Mouse (Mus musculus) inflammation-experienced regulatory T-cells, adult 6 months (primary cell): Measurements from ENCODE around the gene Ints7. TPM values are rescaled to one million over a fixed set of nuclear protein-coding genes. Genes with fewer than 3 reads are reported as not detected.

Source experiments
- ATAC-seq: one replicate; pipeline ENCODE4 v1.8.0; 2017
- polyA plus RNA-seq, 3 experiments: library from polyadenylated mRNA; unstranded; fragments of 100-300 nt; shearing (Covaris generic); gene quantifications; one replicate each; pipeline ENCODE4 v1.2.1; 2017

Gene Ints7
- polyA plus RNA-seq, 3 experiments from 2014 or later, result 36.3 to 43.1 (median 40.9) TPM

DNA sequence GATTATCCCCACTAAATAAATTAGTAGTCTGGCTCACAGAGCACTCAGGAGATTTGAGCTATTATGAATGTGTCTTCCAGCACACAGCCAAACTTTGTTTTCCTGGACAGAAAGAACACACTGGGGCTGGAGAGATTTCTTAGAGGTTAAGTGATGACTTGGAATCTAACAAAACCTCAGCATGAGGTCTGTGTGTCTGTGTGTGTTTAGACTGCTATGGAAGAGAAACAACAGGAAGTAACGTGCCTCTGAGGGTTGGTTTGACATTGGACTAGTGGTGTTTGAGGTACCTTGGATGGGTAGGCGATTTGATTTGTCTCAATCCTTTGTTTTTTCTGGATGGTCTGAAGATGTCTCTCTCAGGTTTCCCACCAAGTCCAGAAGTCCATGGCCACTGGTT is 58.7 kb downstream of the Ints7 start:
- no peak for ATAC-seq

DNA sequence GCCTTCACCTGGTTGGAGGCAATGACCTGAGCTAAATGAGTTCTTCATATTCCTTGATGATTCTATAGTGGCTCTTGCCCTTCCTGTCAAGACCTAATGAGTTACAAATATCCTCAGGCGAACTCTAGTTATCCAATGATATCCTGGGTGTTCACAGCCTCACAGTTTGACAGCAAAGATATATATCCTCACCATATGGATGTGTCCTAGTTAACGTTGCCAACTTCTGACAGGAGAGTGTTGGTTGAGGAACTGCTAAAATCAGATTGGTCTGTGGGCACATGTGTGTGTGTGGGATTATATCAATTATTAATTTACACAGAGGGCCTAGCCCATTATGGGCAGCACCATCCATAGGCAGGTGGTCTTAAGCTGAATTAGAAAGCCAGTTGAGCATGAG is 63.0 kb downstream of the Ints7 start:
- no peak for ATAC-seq

DNA sequence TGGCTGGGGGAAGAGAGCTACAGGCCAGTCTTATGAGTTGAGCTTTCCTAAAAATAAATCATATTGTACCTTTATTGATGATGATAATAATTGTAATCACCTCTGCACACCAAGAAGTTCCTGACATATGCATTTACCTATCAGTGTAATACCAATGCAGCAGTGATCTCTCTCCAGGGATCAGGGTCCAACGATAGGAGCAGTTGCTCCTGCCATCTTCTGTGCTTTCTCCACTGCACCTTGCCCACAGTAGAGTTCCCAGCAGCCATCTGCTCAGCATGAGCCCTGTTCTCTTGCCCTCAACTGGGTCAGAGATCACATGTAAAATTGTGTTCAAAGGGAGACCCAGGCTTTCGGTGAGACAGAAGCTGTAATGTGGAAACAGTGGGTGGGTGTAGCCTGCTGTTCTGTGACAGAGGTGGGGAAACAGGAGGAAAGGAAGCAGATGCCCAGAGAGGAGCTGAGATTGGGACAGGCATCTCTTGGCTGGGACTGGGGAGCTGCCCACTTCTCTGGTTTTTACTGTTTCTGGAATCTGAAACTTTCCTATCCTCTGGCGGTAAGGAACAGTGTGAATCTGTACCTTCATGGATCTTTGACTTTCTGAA is 63.9 kb downstream of the Ints7 start:
- ATAC-seq, result no peak

DNA sequence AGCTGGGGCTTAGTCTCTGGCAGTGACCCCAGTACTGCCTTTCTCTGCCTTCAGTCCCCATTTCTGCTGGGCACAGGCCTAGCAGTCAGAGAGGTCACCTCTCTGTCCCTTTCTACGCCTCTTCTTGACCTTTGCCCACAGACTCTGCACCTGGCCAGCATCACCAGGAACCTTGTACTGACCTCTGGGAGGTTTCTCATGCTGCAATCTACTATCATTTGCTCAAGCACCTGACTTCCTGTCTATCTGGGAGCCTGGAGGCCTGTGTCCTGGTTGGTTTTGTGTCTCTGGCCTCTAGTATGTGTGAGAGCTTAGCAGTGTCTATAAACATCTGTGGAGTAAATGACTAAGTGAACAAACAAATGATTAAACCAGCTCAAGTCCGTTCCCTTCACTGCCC is 64.7 kb downstream of the Ints7 start:
- ATAC-seq, result no peak

DNA sequence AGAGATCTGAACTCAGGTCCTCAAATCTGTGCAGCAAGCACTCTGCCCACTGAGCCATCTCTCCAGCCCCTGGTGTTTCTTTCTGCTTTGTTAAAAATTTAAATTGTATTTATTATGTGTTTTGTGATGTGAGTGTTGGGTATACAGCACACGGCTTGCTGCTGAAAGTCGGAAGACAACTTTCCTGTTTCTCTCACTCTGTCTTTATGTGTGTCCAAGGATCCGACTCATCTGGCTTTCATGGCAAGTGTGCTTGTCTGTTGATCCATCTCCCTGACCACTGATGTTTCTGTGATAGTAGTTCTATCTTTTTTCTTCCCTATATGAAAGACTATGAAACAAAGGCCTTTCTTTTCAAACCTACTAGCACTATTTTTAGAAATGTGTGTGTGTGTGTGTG is 65.4 kb downstream of the Ints7 start:
- no peak for ATAC-seq

DNA sequence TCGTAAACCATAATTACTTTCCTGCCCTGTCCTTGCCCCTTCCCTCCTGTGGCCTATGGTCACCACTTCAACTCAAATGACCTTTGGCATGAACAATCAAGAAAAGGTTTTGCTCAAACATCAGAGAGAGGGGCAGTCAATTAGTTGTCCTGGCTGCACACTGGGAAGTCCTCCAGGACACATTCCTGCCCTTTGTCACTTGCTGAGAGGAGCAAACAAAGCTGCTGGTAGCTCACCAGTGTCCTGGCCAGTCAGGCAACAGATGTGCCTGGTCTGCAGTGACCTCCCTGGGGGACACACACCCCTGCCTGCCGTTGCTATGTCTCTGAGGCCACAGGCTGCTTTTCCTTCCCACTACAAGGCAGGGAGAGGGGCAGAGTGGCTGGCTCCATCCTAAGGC is 66.0 kb downstream of the Ints7 start:
- ATAC-seq, result no peak

DNA sequence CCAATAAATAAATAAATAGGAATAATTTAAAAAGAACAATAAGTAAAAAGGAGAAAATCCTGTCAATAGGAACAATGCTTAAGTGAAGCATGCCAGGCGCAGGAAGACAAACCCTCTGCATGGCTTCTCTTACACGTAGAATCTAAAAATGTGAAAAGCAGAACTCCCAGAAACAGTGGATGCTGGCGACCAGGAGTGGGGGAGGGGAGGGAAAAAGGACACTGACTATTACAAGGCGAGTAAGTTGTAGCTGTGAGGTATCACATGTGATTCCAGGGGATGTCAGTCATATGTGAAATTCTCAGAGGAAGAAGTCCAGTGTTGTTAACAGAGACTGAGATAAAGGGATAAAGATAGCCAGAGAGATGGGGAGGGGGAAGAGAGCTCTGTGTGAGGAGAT is 67.5 kb downstream of the Ints7 start:
- no peak for ATAC-seq

DNA sequence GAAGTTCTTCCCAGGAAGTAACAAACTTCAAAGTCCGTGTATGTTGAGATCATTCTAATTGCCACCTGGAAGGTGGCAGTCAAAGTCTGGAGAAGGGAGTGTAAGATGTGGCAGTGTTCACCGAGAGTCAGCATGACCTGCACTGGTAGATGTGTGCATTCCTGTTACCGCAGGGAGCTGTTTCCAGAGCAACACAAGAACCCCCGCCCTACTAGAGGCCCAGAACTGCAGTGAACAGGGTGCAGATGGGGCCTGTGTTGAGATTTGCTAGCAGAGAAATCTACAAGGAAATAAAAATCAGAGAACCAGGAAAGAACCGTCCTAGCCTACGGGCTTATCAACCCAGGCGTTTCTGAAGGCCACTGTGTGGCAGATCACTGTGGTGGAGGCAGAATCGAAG is 70.5 kb downstream of the Ints7 start:
- ATAC-seq, result no peak

DNA sequence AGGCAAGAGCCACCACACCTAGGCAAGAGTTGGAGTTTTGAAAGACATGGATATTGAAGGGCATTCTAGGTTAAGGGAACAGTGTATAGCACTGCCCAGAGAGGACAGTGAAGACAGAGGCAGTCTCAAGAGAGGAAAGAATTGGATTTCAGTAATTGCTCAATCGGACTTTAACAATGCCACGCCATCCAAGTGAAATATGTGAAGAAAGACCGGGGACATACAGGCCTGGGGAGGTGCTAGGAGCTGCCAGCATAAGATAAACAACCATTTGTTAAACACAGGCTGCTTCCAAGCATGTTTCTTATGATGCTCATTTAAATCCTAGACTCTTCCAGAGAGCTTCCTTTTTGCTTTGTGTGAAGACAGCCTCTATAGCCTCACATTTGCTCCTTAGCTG is 72.2 kb downstream of the Ints7 start:
- no peak for ATAC-seq

DNA sequence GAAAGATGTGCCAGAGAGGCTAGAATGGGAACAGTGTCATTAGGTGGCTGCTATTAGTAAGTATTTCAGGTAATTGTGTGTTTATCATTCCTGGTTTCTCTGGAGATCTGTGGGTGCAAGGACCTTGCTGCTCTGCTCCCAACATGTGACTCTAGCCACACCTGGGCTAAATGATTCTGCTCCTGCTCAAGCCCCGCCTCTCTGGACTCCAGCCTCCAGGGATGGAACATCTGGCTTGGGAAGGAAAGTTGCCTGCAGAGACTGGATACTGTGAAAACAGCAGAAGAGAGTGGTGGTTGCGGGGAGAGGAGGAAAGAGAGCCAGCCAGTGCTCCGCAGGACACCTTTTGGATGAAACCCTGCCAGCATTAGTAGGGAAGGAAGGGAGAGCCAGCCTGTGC is 84.0 kb downstream of the Ints7 start:
- no peak for ATAC-seq

DNA sequence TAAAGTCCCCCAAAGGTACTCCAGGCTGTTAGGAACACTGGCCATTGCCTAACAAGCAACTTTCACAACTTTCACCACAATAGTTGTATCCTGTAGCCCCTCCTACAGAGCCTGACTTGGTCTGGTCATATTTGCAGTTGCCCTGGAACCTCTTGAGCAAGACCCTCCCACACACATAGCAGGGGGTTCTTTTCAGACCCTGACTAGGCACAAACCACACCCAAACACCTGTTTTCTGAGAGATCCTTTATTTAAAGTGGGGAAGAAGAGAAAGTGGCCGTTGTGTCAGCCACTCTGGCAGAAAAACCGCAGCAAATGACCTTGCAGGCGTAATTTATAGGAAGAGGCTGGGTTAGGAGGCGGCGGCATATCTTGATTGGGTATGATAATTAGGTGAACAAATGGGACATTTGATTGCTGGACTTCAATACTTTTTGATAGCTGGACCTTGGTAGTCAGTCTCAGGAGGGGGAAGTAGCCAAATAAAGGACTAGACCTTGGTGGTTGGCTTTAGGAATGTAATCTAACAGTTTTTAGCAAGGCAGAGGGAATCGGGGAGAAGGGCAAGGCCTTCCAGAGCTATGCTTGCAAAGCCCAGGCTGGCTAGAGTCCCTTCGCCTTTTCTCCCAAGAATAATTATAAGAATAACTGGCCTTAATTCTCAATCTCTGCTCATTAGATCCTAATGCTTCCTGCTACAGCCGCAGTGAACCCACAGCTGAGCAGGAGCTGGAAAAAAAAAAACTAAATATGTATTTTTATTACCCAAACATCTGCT is 85.8 kb downstream of the Ints7 start:
- ATAC-seq, result no peak

DNA sequence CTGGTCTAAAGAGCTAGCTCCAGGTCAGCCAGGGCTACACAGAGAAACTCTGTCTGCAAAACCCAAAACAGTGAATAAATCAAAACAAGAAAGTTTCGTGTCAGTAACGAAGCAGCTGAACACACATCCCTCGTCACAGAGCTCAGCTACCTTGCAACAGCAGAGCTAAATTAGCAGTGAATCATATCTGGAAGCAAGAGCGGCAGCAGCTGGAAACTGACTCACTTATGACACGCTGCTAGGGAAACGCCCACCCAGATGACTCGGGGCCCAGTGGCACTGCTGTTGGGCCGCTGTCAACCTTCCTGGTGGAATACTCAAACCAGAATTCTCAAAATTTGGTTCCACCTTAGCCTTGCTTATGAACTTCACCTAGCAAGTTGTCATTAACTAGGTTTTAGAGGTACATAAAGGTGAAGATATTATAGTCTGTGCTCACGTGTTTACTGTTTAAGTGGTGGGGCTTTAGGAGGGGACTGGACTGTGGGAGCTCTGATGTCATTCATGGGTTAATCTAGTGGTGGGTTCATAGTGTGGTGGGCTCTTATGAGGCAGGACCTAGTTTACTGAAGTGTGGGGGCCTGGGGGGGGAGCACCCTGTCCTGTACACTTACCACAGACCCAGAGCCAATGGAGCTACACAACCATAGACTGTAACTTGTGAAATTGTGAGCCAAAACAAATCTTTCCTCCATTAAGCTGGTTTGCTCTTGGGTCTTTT is 86.9 kb downstream of the Ints7 start:
- peak; percentile 46 for ATAC-seq

DNA sequence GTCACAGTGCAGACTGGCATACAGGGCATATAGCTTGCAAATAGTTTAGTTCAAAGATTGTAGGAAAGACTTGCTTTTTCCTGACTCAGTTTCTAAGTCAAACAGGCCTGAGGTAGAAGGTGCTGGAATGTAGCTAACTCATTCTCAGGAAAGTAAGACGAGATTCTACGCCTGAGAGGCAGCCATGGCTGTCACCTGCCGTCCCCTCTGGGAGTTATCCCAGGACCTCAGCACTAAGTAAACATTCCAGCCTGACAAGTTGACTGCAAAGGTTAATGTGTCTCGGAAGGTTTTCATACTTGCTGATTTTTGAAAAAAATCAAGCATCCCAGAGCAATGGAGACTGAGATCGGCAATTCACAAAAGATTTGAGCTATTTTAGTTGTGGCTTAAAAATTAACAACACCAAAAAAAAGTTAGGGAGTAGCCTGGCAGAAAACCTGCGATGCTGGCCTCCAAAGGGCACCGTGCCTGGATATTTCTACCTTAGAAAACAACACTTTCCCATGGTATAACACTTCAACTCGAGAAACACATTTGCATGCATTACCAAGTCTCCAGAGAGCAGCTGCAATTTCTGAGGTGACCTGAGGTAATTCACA is 87.6 kb downstream of the Ints7 start:
- no peak for ATAC-seq

DNA sequence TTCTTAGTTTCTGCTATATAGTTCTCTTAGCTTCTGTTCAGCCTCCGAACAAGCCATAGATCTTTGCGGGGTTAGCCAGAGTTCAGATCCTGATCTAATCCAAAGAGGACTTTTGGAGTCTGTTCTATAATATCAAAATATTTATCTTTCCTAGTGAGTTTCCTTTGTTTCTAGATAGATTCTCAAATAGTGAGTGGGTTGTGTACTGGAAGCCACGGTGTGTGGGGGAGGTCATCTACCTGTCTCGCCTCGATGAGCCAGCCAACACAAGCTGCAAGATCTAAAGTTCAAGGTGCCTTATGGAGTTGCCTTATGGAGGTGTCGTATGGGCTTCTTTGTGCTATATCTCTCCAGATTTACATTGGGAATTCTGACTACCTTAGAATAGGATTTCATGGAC is 88.2 kb downstream of the Ints7 start:
- ATAC-seq, result no peak

DNA sequence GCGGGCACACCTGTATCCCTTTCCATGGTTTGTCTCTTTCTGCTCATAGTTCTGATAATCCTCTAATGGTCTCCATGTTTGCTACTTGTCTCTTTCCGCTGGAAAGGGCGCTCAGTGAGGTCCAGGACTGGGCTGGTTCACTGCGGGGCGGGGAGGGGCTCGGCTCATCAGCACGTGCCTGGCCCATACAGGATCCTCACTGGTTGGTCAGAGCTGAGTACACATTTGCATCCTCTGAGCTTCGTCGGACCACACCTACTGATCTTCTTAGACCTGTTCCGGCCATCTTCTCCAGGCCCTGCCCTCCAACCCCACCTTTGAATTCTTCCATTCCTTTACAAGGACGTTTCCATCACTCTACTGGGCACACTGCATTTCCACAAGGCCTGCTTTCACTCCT is 90.9 kb downstream of the Ints7 start:
- no peak for ATAC-seq

DNA sequence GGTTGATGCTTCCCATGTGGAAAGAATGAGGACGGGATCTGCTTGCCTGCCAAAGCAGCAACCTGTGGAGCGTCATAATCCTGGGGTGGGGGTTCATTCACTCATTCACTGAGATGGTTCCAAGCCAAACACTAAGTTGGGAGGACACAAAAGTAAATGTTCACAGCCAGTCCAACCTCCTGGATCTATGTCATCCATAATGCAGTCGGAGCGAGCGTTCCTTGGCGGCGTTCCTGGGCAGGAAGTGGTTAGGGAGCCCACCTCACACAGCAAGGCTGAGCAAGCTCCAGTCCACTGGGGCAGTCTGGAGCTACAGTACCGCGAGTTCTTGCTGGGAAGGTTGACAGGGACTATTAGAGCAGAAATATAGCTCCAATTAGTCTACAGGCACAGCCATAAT is 92.6 kb downstream of the Ints7 start:
- ATAC-seq, result no peak

Other genes starting within 250 kb of the Ints7 start
- 10 to 100 TPM; 15.5 to 29.6 (median 23.7) TPM for gene Tmem206, start 249.7 kb upstream of the Ints7 start, polyA plus RNA-seq
- 10 to 100 TPM; 33.7 to 66.6 (median 43.3) TPM for gene Ppp2r5a, start 172.4 kb upstream of the Ints7 start, polyA plus RNA-seq
- 10 to 100 TPM in 1 of 3 experiments, 1 to 10 TPM in 2; 6.6 to 30.2 (median 8.4) TPM for gene Dtl, start 92 bp upstream of the Ints7 start, polyA plus RNA-seq
- 1 to 10 TPM; 7.2 to 8.7 (median 8.3) TPM for gene Lpgat1, start 142.2 kb downstream of the Ints7 start, polyA plus RNA-seq
- 10 to 100 TPM in 1 of 3 experiments, 1 to 10 TPM in 1, under 1 TPM in 1; 0.50 to 17.7 (median 1.4) TPM for gene Nek2, start 245.8 kb downstream of the Ints7 start, polyA plus RNA-seq